Mouse (Mus musculus): ENCODE measurements around the gene Sox6. TPM values are rescaled to one million over a fixed set of nuclear protein-coding genes. Genes with fewer than 3 reads are reported as not detected.

Sox6 gene
- polyA plus RNA-seq, 1 experiment, result 3.8 TPM

- DNase-seq (ENCODE audit: low spot score), result no peak
These were observed 147.1 kb downstream of the Sox6 start for GRCm38 (mm10) chr7:115891482-115891881.

- DNase-seq (ENCODE audit: low spot score), result no peak
These were observed 148.7 kb downstream of the Sox6 start for GRCm38 (mm10) chr7:115889926-115890325.

- DNase-seq (ENCODE audit: low spot score), result no peak
These were observed 150.0 kb downstream of the Sox6 start for GRCm38 (mm10) chr7:115888561-115888960.

- DNase-seq (ENCODE audit: low spot score), result no peak
These were observed 150.5 kb downstream of the Sox6 start for GRCm38 (mm10) chr7:115888120-115888519.

GRCm38 (mm10) chr7:115872903-115873302 is 165.7 kb downstream of the Sox6 start:
- no peak for DNase-seq (ENCODE audit: low spot score)

GRCm38 (mm10) chr7:115868504-115868903 is 170.1 kb downstream of the Sox6 start:
- DNase-seq (ENCODE audit: low spot score), result no peak

- DNase-seq (ENCODE audit: low spot score), result no peak
These were observed 170.9 kb downstream of the Sox6 start for GRCm38 (mm10) chr7:115867518-115868270.

GRCm38 (mm10) chr7:115866698-115867500 is 171.7 kb downstream of the Sox6 start:
- no peak for DNase-seq (ENCODE audit: low spot score)

GRCm38 (mm10) chr7:115865979-115866697 is 172.5 kb downstream of the Sox6 start:
- DNase-seq (ENCODE audit: low spot score), result no peak

GRCm38 (mm10) chr7:115865231-115865630 is 173.4 kb downstream of the Sox6 start:
- DNase-seq (ENCODE audit: low spot score), result no peak

- no peak for DNase-seq (ENCODE audit: low spot score)
These were observed 174.2 kb downstream of the Sox6 start for GRCm38 (mm10) chr7:115864411-115864810.

- no peak for DNase-seq (ENCODE audit: low spot score)
These were observed 178.8 kb downstream of the Sox6 start for GRCm38 (mm10) chr7:115859691-115860401.

GRCm38 (mm10) chr7:115851131-115851530 is 187.5 kb downstream of the Sox6 start:
- no peak for DNase-seq (ENCODE audit: low spot score)

GRCm38 (mm10) chr7:115845791-115846366 is 192.7 kb downstream of the Sox6 start:
- no peak for DNase-seq (ENCODE audit: low spot score)

- no peak for DNase-seq (ENCODE audit: low spot score)
These were observed 193.7 kb downstream of the Sox6 start for GRCm38 (mm10) chr7:115844910-115845309.

- DNase-seq (ENCODE audit: low spot score), result no peak
These were observed 194.2 kb downstream of the Sox6 start for GRCm38 (mm10) chr7:115844431-115844830.

- DNase-seq (ENCODE audit: low spot score), result no peak
These were observed 196.3 kb downstream of the Sox6 start for GRCm38 (mm10) chr7:115842251-115842650.

- no peak for DNase-seq (ENCODE audit: low spot score)
These were observed 198.0 kb downstream of the Sox6 start for GRCm38 (mm10) chr7:115840613-115841012.

GRCm38 (mm10) chr7:115835005-115835404 is 203.6 kb downstream of the Sox6 start:
- DNase-seq (ENCODE audit: low spot score), result no peak

- no peak for DNase-seq (ENCODE audit: low spot score)
These were observed 204.9 kb downstream of the Sox6 start for GRCm38 (mm10) chr7:115833701-115834100.
